Mouse (Mus musculus): ENCODE measurements at regions not wholly inside any gene's neighbourhood (a gene's known extent, or its start where the extent isn't known, plus 50 kb on each side); places are given as distances from the start of the nearest gene placed in this dataset.
A peak's percentile ranks its signal among the peaks of the same experiment; 100 is the strongest.

GRCm38 (mm10) chr10:83964838-83965237, 242.2 kb downstream of the 1500009L16Rik start:
- DNase-seq = no peak

- no peak for DNase-seq
Measured at GRCm38 (mm10) chr10:83970501-83970900, 247.8 kb downstream of the 1500009L16Rik start.

DNA sequence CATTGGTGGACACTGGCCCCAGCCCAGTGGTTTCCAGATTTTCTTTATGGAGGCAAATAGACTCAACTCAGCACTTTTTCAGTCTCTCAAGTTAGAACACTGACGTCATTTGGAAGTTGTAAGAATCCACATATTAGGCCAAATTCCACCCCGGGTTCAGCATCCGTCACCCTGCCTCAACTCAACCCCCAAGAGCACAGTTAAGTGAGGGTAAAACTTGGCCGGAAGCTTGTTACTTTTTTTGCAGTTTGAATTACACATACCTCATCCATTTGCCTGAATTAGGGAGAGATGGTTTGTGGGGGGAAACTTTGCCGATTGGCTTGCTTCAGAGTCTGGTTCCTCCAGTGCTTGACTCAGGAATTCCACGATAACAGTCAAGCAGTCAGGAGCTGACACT, 251.9 kb downstream of the 1500009L16Rik start:
- no peak for DNase-seq

DNA sequence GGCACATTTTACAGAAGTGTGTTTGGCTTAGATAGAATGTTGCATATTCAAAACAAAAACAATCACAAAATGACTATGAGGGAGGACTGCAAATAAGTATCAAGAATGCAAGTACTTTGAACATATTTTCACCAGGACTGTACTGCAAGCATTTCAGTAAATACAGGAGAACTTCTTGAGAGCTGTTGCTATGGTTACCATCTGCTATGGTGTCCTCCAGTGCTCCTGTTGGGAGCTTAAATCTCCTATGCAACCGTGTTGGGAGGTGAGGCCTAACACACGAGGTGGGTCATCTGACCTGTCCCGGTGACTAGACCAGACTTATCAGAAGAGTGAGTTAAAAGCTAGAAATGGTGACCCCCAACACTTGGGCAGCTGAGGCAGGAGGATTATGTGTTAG, 253.9 kb downstream of the 1500009L16Rik start:
- DNase-seq = no peak

DNA sequence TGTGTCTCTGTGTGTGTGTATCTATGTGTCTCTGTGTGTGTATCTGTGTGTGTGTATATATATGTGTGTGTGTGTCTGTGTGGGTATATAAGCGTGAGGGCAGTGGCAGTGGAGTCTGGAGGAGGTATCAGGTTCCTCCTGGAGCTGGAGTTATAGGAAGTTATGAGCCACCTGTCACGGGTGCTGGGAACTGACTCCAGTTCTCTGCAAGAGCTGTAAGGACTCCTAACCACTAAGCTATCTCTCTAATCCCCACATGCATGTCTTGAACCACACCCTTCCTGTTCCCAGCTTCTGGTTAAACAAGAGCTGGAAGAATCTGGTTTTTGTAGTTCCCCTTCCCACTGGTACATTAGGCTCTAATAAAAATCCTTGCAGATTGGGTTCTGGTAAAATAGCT, 257.3 kb downstream of the 1500009L16Rik start:
- no peak for DNase-seq

DNA sequence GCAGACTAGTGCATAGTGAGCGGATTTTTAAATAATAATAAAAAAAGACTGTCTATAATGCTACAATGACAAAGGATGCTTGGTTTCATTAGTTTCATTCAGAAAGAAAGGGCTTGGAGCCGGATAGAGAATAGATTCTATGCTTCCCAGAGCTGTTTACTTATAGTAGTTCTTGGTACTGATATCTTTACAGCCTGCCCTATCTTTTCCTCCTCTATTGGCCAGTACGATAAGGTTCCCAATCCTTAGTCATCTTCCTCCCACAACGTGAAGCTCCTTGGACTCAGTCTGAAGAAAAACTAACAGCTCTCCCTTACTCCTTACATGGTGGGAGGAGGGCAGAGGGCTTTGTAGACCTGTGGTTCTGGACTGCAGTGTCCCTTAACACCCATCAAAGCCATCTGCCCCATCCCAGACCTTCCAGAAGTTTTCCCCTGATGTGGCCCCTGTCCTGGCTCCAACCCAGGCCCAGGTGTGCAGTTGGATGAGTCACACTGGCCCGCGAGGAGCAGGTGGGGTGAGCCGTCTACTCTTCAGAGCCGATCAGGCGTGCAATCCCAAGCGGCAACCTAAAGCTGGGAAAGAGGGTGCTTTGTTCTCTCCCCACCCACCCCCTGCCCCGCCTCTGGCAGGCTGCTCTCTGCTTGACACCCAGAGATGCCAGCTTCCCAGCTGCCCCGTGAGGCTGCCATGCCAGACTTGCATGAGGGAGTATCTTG, 262.2 kb downstream of the 1500009L16Rik start:
- no peak for DNase-seq

- no peak for DNase-seq
Measured at GRCm38 (mm10) chr10:83992577-83993305, 270.1 kb downstream of the 1500009L16Rik start.

DNA sequence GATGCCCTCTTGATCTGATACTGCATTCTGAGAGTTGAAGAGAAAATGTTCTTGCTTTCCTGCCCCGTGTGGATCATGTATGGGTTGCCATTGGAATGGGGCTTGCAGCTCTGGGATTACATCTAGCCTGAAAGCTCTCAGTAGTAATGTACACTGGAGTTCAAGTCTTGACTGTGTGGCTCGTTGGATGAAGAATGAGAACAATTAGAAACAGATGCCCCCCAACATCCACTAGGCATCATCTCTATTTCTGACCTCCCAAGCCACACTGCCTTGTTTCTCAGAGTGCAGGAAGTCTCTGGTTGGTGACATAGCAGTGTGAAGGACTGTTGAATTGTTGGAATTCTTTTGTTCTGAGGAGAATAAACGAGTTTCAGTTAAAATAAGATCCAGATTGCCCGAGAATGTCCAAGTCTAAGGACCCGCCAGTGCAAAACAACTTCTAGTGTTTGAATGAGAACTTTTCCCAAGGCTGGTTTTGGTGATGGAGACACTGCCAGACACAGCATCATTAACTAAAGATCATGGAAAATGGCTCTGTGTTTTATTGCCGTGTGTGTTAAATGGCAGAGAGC, 272.4 kb downstream of the 1500009L16Rik start:
- no peak for DNase-seq

DNA sequence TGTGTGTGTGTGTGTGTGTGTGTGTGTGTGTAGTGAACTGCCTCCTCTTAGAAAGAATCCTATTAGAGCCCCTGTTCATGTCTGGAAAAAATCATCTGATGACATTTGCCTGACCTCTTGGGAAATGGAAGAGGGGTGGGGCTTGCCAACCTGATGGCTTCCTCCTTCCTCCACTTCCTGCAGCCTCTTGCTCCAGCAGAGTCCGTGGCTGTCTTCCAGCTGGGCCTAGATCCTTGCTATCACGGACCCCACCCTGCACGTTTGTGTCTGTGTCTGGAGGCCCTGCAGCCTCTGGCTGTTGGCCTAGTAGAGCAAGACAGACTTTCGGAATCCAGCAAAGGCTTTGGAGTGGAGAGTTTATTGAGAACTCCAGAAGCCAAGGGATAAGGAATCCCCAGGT, 273.2 kb downstream of the 1500009L16Rik start:
- DNase-seq = no peak

DNA sequence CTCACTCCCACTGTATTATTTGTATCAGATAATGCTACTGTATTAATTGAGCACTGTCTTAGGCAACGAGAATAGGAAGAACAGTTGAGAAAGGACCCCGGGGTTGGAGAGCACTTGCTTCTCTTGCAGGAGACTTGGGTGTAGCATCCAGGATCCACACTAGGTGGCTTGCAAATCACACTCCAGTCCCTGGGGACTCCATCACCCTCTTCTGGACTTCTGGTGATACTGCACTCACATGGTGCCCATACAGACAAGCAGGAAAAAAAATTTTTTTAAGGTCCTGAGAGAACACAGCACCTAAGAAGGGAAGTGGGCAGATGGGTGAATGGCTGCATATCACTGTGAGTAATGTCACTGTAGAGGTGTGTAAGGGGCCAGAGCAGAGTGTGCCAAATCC, 273.8 kb downstream of the 1500009L16Rik start:
- no peak for DNase-seq

GRCm38 (mm10) chr10:84000436-84001208, 278.0 kb downstream of the 1500009L16Rik start:
- DNase-seq = no peak

GRCm38 (mm10) chr10:84002744-84003143, 280.1 kb downstream of the 1500009L16Rik start:
- no peak for DNase-seq

DNA sequence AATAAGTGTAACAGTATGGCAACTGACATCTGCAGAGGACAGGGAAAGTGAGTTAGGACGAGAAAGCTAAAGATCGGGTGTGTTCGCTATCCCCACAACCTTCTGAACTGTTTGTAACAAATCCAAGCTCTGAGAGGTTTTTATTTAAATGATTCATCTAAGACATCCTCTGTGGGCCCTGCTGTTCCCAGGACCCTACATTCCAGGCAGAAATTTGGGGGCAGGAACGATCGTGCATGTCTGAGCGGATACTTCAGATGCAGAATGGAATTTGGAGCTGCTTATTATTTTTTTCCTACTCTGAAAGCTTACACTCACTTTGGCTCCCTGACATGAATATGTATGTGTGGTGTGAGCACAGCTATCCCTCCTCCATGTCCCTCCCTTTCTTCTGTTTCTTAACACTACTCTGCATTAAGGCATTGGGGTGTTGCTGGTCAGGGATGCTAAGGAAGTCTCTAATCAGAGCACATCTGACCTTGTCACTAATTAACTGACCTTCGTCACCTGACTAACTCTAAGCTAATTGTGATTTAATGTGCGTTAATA, 281.0 kb downstream of the 1500009L16Rik start:
- no peak for DNase-seq

DNA sequence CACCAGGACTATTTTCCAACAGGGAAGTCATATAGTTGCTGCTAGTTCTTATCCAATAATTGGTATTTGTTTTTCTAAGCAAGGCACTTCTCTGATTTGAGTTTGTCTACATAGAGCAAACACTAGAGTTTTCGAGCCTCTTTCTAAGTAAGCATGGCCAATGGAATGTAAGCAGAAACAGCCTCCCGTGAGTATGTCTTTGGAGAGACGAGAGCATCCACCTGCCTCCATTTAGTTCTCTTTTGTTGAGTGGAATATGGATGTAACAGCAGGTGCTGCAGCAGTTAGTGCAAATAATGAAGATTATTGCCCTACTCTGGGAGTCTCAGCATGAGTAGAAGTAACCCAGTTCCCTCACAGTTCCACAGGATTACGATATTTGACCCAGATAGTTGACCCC, 286.3 kb downstream of the 1500009L16Rik start:
- no peak for DNase-seq

DNA sequence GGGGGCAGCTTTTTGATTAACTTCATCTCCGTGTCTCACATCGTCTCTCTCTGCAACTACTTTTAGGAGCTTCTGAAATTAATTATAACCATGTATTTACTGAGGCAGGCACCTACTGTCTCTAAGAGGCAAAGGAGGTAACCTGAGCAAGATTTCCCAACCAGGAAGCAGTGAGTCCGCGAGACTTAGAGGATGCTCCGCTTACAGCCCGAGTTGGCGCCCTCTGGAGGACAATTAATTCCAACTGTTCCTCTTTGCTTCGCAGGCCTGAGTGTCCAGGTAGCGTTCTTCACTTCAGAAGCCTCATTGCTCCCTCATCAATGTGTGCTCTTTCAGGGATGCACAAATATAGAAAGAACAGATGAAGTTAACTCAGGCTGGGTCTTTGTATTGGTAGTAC, 296.7 kb downstream of the 1500009L16Rik start:
- peak; percentile 70 for DNase-seq

DNA sequence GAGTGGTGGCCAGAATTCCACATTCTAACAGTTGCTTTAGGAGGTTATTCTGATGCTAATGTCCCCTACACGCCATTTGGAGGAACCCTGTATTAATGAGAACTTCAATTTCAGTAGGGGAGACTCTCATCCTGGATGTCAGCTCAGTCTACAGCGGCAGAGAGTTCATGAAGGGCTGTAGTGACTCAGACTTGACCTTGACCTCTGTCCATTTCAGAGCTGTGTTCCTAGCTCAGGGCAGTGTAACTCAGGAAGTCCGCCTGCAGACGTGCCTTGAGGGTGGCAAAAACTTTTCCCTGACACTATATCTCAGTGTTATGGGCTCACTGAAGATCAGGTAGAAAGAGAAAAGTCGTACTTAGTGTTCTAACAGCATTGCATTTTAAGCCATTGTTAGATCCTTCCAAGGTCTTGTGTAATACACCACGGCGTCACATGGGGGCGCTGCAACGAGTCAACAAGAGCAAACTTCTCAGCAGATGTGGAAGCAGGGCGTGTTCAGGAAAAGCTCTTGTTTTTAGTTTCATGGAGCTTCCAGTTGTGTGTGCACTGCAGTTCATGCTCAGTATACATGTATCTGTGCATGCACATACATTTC, 297.5 kb downstream of the 1500009L16Rik start:
- DNase-seq = peak; percentile 74

DNA sequence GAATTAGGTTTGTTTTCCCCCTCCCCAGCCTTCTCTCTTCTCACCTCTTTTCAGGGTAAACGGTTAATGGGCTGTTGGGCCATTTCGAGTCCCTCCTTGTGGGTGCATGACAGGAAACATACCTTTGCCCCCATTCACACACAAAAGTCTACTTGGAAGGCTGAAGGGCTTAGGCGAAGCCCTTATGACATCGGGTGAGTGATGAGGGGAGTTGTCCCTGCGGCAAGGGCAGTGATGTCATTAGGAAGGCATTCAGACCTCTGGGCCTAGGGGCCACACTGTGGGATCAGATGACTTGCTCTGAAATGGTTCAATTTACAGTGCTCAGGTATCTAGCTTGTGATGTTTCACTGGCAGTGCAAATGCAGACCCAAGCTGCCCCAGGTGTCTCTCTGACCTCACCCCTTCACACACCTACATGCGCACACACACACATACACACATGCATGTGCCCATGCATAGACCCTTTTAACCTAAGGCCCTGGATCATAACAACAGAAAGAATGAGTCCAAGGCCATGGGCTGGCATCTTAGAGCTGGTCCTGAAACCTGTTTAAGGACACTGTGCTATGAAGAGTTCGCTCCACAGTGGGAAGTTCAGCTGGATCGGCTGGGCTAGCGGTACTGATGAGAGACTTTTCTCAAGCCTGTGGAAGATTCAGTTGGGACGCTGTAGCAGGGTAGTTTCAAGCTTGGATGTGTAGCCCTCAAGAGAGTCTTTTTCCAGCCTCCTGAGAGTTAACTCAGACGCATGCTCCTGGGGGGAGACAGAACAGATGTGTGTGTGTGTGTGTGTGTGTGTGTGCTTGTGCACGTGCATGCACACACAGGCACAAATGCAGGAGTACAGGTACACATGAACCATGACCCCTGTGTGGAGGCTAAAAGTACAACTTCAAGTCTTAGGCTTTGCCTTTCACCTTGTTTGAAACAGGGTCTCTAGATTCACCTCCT, 298.8 kb downstream of the 1500009L16Rik start:
- no peak for DNase-seq

- DNase-seq = no peak
Measured at GRCm38 (mm10) chr10:84024294-84024693, 301.6 kb downstream of the 1500009L16Rik start.

GRCm38 (mm10) chr10:84024901-84025300, 302.2 kb downstream of the 1500009L16Rik start:
- no peak for DNase-seq

DNA sequence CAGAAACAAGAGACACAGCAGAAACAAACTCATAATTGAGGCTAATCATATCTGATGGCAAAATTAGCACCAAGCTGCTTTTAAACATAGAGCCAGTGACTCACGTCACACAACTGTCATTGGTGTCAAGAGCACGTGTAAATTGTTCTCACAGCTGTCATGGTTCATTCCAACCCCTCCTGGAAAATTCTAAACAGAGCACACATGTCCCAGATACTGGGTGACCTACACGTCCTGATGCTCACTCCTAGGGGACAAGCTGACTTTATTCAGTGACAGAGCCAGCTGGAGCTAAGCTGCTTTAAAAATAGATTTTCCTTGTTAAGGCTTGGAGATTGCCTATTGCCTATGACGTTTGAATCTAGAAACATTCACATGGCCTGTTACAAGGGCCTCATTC, 304.1 kb downstream of the 1500009L16Rik start:
- no peak for DNase-seq

DNA sequence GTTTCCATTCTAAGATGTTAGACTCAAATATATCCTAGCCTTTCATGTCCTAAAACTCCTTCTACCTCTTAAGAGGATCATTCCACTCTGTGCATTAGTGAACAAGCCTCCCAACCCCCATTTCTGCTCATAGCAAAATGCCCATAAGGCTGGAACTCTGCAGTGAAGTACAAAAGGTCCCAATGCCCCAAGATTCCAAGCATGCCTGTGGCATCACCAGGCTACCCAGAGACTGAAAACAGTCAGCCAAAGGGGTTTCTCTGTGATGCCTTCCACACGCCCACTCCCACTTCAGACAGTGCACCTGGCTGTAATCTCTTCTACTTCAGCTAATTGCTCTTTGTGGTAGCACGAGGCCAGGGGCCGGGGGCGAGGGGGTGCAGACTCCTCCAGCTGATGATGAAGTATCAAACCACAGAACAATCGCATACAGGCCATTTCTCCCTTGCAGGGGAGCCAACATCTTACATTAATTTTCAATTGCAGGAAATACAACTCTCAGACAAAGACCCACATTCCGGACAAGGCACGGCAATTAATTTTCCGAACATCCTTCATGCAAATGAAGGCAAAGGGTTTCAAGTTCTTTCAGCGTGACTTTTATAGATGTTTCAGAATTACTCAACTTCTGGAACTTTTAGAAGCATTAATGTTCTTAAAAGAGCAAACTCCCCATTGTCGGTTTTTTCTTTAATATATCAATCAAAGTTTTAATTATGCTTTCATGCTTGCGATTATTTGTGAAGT, 313.6 kb downstream of the 1500009L16Rik start:
- no peak for DNase-seq

Measured in thymus, postnatal 4 days (tissue).